Mouse (Mus musculus) brain, embryonic 14.5 days (tissue): ENCODE results near the gene Dse.

Experiments
- CTCF ChIP-seq: fragments of 200-500 bp; IDR thresholded peaks from 2 replicates; pipeline ENCODE4 v1.5.1; 2012; ENCODE audit warnings: inconsistent platforms, mild to moderate bottlenecking, moderate library complexity, borderline replicate concordance; ENCODE audit not compliant: insufficient read depth, insufficient read length; ENCODE audit errors: extremely low read depth
- POLR2A ChIP-seq: fragments of 200-500 bp; IDR thresholded peaks from 2 replicates; pipeline ENCODE4 v1.6.1; 2012; ENCODE audit warnings: mild to moderate bottlenecking, inconsistent platforms, borderline replicate concordance; ENCODE audit not compliant: poor library complexity, insufficient read depth, insufficient read length, severe bottlenecking; ENCODE audit errors: extremely low read depth

- TF ChIP-seq CTCF (no peak), POLR2A (no peak)
Observed at GRCm38 (mm10) chr10:34155796-34156554, 51.5 kb downstream of the Dse start.
